Comparison of ENCODE assay signal across 12 mouse cellular contexts in genomic region chr8:107574771-107575170, GRCm38 (mm10). TPM values are rescaled to one million over a fixed set of nuclear protein-coding genes. Genes with fewer than 3 reads are reported as not detected.
DNase-seq lines count a peak whose midpoint lies in the region; ATAC-seq lines count a peak whose summit lies in the region.
"Had no signal": no experiment of that assay in that cellular context is flagged by ENCODE, and none has a peak within 500 bp of the region (broad histone marks: within the 10 kb centered on the region; RNA-seq: fewer than 3 reads in every experiment).

No protein-coding gene starts in this region.

- intact Hi-C loops in heart, postnatal 25 days (cut with DNase I): loop anchor here (5.0 kb wide), 1 partner anchor 162 kb away; no protein-coding TSS in a partner anchor

- ATAC-seq in megakaryocyte, adult 5-6 weeks (ENCODE audit: poor library complexity, severe bottlenecking): peak; percentile 68
- ATAC-seq in cerebellum, adult (ENCODE audit: insufficient number of reproducible peaks, low FRiP score, low TSS enrichment): no peak

- peak; percentile 13 for DNase-seq in heart, adult 8-10 months (ENCODE audit: low spot score)
- DNase-seq in heart, postnatal 25 days (ENCODE audit: low spot score): no peak
- peak; percentile 24 for DNase-seq in retina, postnatal 1 day
- DNase-seq in retina, embryonic 14.5 days (ENCODE audit: low spot score): no peak
- DNase-seq in MEL-GATA-1-ER (ENCODE audit: extremely low read depth, low read depth): peak; percentile 76
- no peak for DNase-seq in cerebellum, postnatal 4 days (ENCODE audit: low spot score in 2 of 2)
- DNase-seq: adrenal gland, postnatal 36 days; cerebellum, adult 11 months; heart, postnatal 36 days; liver, embryonic 13.5 days had no signal

RNA-seq across cellular contexts. Expression of gene Psmd7, which starts 13.5 kb away (rescaled TPM):
- 100 to 1,000 TPM; 103 to 113 (median 104) TPM for total RNA-seq in heart, adult 8-10 months (2022)
- total RNA-seq in heart, postnatal 25 days (2021): 10 to 100 TPM; 80.4 to 89.9 TPM
- 76.0 and 79.3 TPM in 2 replicates for total RNA-seq in megakaryocyte, adult 5-6 weeks (2015)
- 33.6 and 47.5 TPM in 2 replicates for total RNA-seq in megakaryocyte, adult 5-6 weeks (2017)

Comparison
In these comparisons a context has a peak if more than half of its experiments do, and no peak if none do; other contexts are left out.
1. DNase-seq: peak in heart, adult 8-10 months (single experiment), retina, postnatal 1 day (single experiment) and MEL-GATA-1-ER (single experiment); none in heart, postnatal 25 days (single experiment), retina, embryonic 14.5 days (single experiment) and cerebellum, postnatal 4 days (0 of 2).